Mouse (Mus musculus): ENCODE measurements around the gene Mindy2. TPM values are rescaled to one million over a fixed set of nuclear protein-coding genes. Genes with fewer than 3 reads are reported as not detected.

Gene Mindy2
- polyA plus RNA-seq (2017; shearing (Covaris generic)), result 10 to 100 TPM in 1 of 2 experiments, 1 to 10 TPM in 1; 9.0 to 14.8 TPM

DNA sequence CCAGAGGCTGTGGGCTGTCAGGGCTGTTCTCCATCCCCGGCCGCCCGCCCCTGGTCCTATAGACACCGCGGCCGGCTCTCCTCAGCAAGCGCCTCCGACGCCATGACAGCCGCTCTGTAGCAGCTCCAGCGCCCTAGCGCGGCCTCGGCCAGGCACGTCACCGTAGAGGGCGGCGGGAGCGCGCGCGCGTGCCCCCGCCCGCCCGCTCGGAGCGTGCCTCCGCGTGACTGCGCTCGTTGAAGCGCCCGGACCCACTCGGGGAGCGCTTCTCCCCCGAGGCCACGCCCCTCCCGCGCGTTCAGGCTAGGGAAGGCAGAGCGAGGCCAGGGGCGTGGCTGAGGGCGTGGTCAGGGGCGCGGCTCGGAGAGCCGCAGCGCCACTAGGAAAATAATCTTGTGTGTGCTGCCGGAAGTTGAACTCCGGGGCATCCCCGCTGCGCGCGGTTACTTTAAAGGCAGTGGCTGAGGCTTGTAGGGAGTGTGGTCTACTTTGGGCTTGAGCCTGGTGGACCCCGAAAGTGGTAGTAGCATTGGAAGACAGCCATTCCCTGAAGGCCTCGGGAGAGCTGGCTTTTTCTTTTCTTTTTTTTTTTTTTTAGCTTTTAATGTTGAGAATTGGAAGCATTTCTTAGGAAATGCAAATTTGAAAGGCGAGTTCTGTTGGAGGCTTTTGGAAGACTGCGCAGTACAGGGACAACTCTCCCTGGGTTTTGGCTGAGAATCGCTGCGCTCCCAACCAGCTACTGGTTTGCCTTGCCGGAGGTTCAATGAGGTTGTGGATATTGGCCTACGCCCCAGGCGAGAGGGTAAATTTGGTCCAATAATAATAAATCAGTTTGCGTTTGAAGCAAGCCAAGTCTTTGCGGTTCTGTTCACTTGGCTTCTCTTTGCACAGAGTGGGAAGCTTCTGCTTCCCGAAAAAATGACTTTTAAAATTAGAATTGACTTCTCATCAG is at the start of gene Mindy2:
Gene Mindy2, minus strand, starts transcription at position 162 of the 955 bp plus-strand sequence.
- peak; percentile 90 for ATAC-seq

DNA sequence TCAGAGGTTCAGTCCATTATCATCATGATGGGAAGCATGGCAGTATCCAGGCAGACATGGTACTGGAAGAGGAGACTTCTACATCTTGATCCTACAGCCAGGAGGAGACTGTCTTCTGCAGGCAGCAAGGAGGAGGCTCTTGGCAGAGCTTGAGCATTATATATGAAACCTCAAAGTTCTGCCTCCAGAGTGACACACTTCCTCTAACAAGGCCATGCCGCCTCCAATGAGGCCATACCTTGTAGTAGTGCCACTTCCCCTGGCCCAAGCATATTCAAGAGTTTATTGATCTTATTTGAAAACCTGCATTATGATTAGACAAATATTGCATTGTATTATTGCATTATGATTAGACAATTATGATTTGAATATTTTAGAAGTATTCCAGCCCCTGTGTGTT is 49.5 kb upstream of the Mindy2 start:
- no peak for ATAC-seq

DNA sequence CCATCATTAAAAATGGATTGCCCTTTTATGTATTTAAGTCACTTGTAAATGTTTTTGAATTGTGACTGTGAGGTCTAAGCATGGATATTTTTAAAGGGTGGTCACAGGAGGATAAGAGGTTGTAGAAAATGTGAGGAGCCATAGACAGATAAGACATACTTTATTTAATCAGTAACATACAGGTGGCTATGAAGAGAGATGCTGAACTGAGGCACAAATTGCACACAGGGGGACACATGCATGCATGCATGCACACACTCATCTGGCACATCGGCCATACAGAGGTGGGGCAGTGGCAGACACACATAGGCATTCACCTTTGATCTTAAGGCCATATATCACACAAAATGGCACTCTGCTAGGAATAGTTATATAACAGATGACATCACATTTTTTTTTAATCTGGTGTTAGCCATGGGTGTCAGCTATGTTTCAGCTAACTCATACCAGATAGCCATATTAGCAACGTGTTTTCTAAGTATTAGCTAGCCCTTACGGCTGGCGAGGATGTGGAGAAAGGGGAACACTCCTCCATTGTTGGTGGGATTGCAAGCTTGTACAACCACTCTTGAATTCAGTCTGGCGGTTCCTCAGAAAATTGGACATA is 46.7 kb upstream of the Mindy2 start:
- no peak for ATAC-seq

DNA sequence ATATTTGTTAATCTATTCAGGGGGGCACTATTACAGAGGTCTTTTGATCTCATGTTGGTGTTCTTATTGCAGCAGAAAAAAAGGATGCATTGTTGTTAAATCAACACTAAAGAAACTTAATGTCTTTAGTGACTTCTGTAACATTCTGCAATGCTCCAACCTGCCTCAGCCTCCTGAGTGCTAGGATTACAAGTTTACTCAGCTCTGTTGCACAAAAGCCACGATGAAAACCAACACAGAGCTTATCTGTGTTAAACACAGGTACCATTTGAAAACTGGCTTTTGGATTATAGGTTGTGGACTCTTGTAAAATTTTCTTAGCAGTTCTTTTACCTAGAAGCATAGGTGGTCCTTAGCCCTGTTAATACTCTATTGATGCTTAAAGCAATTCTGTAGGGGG is 41.1 kb upstream of the Mindy2 start:
- no peak for ATAC-seq

DNA sequence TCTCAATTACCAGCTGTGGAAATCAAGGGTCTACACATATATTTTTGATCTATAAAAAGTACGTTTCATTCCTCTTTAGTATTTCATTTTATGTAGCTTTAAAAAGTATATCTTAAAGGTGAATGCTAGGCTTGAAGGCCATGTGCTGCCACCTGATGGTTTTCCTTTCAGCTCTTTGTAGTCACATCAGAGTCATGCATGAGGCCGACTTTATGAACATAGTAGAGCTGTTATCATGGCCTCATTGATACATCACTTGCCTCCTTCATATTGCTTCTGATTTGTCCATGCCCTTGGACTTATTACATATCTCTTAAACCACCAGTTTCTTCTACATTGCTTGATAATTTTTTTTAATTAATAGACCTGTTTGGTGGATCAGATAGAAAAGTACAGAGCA is 38.7 kb upstream of the Mindy2 start:
- ATAC-seq, result no peak

DNA sequence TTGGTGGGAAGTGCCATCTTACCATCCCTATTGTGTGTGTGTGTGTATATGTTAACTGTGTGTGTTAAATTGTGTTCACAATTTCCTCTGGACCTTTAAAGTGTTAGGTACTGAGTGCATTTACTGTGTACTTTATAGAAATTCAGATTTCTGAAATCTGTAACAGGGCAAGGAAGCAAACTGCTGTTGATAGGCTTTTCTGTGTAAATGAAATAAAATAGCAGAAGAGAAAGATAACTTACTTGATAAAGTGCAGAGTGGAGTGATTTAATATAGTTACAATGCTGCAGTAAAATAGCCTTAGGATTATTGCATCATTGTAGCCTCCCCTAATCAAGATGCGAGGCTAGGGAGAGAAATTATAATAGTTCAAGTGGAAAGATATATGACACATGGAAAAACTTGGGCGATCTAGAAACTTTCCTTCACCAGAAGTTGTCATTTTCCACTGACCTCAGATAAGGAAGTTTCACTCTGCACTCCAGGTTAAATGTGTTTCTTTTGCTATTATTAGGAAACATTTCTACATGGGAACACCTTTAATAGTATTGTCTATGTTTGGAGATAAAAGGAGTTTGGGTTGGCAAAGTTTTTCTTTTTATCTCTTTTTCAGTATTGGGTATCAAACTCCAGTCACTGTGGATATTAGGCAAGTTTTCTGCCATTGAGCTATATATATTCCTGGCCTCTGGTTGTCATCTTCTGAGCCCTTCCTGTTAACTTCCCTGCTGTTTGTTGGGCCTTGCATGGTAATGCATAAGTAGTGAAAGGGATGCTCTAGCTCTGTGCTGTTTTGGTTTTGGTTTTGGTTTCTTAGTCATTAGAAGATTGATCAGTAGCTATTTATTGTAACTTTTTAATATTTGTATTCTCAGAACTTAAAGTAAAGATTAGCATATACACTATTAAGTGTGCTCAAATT is 35.1 kb upstream of the Mindy2 start:
- peak; percentile 84 for ATAC-seq

DNA sequence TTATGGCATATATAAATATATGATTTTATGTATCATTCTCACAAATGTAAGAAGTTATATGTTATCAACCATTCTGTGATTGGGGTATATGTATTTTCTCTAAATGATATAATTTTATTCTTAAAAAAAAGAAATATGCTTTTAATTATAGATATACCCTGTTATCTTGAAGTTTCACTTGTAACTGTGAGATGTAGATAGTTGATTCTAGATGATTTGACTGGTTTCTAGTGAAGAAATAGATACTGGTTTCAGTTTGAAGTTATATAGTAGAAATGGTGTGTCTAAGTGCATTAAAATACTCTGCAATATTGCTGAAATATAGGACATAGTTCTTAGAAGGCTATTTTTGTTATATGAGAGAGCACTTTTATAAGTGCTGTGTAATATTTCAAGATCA is 33.6 kb upstream of the Mindy2 start:
- ATAC-seq, result no peak

DNA sequence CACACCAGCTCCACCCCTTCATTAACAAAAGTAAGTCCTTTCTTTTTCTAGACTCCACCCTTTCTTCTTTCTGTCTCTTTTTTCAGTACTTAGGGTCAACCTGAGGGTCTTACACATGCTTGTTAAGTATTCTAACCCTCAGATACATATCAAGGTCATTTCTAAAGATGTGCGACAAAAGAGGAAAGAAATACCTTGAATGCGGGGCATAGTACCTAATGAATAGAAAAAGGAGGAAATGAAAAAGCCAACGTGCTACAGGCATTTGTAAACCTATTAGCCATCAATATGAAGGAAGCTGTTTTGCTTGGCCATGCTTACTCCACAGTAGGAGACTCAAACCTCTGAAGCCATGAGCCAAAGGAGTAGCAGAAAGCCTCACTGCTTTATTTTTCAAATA is 33.0 kb upstream of the Mindy2 start:
- no peak for ATAC-seq

DNA sequence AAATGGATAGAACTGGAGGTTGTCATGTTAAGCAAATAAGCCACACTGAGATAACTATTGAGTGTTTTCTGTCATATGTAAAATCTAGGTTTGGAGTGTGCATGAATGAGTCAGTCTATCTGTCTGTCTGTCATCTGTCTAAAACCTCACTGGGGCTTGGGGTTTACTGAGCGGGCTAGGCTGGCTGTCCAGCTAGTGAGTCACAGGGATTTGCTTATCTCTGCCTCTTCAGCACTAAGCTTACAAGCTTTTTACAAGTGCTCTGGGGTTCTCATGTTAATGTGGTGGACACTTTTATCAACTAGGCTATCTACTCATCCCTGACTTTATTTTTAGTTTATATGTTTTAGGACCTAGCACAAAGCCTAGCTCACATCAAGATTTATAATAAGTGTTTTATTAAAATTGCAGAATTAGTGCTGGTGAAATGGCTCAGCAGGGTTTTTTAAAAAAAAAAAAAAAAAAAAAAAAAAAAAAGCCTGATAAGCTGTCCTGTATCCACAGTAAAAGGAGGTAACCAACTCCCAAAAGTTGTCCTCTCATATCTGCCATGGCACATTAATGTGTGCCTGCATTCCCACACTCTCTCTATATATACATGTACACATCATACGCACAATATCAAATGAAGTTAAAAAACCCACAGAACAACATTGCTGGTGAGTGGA is 31.5 kb upstream of the Mindy2 start:
- ATAC-seq, result no peak

DNA sequence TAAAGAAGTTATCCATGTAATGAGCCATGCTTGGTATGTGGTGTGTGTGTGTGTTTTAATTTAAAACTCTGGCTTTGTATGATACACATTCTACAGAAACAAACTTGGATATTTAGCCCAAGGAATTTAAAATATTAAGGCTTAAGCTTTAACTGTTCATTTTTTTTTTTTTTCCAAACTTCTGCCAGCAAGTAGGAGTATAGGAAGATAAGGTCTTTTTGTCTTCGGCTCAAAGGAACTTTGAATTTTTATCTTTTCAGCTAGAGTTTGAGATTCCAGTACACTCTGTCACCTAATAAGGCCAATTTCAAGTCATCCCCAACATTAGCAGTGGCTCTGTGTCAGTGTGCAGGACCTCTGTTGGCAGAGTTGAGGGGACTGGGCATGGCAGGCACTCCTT is 25.2 kb upstream of the Mindy2 start:
- ATAC-seq, result no peak

DNA sequence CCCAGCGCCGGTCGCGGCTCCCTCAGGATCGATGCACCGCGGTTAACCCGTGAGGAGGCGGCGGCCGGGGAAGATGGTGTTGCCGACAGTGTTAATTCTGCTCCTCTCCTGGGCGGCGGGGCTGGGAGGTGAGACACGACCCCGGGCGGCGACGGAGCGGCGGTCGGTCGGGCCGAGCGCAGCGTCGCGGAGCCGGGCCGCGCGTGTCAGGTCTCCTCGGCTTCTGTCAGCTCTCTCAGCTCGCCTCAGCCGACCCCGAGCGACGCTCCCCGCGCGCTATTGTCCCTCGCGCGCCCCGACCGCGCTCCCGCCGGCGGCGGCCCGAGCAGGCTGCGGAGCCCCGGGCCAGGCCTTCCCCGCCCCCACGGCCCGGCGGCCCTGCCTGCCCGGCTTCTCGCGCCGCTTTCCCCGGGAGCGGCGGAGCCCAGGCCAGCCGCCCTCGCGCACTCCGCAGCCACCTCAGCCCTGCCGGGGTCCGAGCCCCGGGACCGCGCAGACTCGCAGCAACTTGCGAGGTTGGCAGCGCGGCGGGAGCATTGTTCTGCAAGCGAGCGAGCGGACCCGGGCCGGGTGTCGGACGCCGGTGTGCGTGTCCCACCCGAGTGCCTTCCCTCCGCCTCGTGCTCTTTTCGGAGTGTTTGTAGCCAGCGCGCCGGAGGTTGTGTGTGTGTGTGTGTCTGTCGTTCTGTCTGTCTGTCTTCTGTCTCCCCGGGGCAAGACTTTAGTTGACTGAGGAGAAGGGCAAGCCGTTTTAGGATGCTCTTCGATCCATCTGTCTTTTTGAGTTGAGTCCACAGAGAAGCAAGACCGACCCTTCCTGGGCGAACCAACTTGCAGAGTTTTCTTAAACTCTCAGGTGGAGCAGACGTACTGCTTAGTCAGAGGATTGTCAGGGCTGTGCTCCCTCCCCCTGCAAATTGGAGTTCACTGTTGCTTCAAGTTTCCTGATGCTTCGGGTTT is 22.4 kb upstream of the Mindy2 start:
- peak; percentile 23 for ATAC-seq

DNA sequence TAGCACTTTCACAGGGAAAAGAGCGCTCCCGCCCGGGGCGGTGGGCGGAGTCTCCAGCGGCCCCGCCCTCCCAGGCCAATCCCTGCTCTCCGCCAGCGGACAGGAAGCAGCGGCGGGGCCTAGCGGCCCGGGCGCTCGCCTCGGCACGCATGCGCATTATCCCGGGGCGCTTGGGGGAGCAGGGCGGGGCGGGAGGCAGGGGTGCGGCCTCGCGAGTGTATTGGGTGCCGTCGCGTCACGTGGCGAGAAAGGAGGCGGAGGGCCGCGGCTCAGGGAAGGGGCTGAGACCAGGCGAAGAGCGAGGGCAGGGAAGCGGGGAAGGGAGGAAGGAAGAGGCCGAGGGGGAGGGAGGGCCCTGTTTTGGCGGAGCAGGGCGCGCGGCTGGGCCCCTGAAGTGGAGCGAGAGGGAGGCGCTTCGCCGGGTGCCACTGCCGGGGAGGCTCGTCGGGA is 21.7 kb upstream of the Mindy2 start, which contains the start of gene Adam10:
Gene Adam10, plus strand, starts transcription at position 316 of the 450 bp plus-strand sequence.
- ATAC-seq, result peak; percentile 95

DNA sequence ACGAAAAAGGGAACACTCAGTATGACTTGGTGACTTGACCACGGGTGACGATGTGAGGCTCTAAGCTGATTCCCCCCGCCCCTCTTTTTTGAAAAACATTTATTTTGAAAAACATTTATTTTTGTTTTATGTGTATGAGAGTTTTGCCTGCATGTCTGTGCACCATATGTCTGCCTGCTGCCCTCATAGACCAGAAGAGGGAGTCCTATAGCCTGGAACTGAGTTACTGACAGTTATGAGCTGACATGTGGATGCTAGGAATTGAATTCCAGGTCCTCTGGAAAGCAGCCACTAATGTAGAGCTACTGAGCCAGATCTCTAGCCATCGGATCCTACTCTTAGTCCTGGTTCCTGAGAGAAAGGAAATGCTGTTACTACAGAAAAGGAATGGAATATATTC is 19.0 kb upstream of the Mindy2 start:
- ATAC-seq, result no peak

DNA sequence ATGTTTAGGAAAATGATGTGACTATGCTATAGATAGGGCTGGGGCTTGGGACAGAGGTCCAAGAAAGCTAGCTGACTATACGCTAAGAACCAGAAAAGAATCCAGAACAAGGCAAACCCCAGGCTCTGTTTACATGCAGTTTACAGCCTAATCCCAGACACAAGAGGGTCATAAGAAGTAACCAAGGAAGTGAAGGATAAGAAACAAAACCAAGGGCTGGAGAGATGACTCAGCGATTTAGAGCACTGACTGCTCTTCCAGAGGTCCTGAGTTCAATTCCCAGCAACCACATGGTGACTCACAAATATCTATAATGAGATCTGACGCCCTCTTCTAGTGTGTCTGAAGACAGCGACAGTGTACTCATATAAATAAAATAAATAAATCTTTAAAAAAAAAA is 18.1 kb upstream of the Mindy2 start:
- no peak for ATAC-seq

DNA sequence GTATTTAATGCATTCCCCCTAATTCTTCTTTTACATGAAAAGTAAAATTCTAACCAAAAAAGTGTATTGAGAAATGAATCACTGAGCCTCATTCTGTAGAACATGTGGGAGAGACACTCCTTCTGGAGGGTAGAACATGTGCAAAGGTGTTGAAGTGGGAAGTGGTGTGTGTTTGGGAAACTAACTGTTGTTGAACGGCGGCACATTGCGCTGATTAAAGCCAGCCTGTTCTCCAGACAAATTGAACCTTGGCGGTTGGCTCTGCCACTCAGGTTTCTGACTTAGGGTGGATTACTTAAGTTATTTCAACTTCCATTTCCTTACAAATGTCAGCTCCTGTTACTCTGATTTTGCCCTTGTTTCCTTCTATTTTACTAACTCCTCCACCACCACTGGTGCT is 16.7 kb upstream of the Mindy2 start:
- no peak for ATAC-seq

DNA sequence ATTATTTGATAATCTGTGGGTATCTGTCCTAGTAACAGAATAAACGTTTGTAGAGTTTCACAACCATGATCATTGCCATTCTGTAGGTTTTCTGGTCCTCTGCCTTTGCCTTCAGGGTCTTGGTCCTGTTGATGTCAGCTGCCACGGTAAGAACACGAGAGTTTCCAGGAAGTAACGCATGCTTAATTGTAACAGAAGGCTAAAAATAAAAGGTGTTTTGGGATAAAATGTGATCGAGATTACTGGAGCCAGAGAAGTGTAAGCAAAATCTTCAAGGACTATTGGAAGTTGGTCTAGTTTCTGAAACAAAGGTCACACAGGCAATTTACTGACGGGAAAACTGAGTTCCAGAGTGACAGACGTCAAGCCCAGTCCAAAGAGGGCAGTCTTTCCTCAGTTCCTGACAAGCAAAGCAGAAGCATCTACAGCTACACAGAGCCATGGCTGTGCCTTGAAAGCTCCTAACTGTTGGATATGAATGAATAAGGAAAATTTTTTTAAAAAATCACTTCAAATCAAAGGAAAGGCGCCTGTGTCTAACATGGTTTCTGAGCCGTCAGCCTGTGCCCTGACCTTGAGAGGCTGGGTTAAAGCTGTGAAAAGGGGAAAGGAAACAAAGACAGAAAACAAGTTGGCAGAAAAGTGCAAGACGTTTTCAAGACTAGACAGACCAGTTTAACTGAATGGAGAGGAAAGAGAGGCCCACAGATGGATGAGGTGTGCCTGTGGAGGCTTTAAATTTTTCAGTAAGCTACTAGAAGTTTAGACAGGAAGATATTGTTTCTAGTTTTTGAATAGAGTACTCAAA is 15.0 kb upstream of the Mindy2 start:
- ATAC-seq, result peak; percentile 14

DNA sequence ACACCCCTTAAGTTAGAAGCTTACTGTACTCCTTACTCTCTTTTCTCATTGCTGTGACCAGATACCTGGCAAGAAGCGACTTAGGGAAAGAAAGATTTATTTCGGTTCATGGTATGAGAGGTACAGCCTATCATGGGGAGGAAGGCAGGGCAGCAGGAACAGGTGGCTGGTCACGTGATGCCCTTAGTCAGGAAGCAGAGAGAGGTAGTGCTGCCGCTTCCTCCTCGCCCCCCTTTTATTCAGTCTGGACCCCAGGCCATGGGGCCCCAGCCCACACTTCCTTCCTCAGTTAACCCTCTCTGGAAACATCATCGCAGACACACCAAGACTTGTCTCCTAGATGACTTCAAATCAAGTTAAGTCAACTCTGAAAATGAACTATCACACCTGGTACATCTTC is 14.3 kb upstream of the Mindy2 start:
- peak; percentile 86 for ATAC-seq

DNA sequence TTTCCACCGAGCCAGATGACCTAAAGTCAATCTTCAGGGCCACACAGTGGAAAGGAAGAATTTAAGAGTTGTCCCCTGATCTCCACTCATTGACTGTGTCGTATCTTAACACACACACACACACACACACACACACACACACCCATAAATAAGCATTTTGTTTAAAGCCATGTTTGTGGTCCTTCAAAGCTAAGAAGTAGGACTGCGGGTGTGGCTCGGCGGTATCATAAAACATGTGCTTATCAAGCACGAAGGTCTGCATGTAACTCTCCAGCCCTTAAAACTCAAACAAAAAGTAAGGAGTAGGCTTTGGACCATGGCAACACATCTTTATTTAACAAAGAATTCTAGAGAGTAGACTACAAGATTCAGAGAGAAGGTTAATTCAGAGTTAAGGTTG is 13.4 kb upstream of the Mindy2 start:
- ATAC-seq, result no peak

DNA sequence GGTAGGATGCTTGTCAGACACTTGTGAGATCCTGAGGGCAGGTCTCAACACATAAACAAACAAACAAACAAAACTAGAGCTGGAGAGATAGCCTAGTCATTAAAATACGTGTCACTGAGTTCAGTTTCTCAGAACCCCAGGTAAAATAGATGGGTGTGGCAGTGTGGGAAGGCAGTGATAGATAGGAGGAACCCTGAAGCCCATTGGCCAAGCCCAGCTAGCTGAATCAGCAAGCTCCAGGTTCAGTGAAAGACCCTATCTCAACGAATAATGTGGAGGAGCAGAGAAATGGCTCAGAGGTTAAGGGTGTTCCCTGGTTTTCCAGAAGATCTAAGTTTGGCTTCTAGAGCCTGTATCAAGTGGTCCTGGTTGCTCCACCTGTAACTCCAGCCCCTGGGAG is 12.2 kb upstream of the Mindy2 start:
- no peak for ATAC-seq

DNA sequence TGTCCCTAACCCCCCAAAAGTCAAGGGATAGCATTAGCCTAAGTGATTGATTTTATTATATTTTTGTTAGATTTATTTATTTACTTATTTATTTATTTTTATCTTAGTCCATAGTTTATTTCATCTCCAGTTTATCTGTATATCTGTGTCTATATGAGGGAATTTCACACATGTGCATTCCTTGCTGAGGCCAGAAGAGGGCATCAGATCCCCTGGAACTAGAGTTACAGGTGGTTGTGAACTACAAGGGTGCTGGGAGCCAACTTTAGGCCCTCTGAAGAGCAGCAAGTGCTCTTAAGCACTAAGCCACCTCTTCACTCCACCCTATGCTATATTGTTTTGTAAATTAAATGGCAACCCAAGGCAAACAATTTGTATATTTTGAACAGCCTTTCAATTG is 11.1 kb upstream of the Mindy2 start:
- no peak for ATAC-seq

All from activated CD4-positive, CD25-positive, alpha-beta regulatory T cell, adult 4 months (primary cell).